Mouse (Mus musculus): Measurements from ENCODE around the gene Pdhx.

The Pdhx gene

GRCm38 (mm10) chr2:102987708-102988010 lies 85.7 kb downstream of the Pdhx start:
- no peak for DNase-seq

- DNase-seq: peak in 1 of 2 experiments; percentile 12
These were observed 86.2 kb downstream of the Pdhx start for GRCm38 (mm10) chr2:102986964-102987707.

- no peak for DNase-seq
These were observed 86.9 kb downstream of the Pdhx start for GRCm38 (mm10) chr2:102986424-102986823.

GRCm38 (mm10) chr2:102982822-102983221 lies 90.5 kb downstream of the Pdhx start:
- no peak for DNase-seq

GRCm38 (mm10) chr2:102981446-102982314 lies 91.6 kb downstream of the Pdhx start:
- no peak for DNase-seq

- DNase-seq: no peak
These were observed 92.4 kb downstream of the Pdhx start for GRCm38 (mm10) chr2:102980870-102981269.

- DNase-seq: no peak
These were observed 93.8 kb downstream of the Pdhx start for GRCm38 (mm10) chr2:102979519-102979918.

GRCm38 (mm10) chr2:102979112-102979511 lies 94.2 kb downstream of the Pdhx start:
- DNase-seq: no peak

- DNase-seq: no peak
These were observed 97.9 kb downstream of the Pdhx start for GRCm38 (mm10) chr2:102975358-102975945.

GRCm38 (mm10) chr2:102973115-102973514 lies 100.2 kb downstream of the Pdhx start:
- no peak for DNase-seq

GRCm38 (mm10) chr2:102972575-102972974 lies 100.7 kb downstream of the Pdhx start:
- no peak for DNase-seq

- DNase-seq: no peak
These were observed 101.4 kb downstream of the Pdhx start for GRCm38 (mm10) chr2:102971951-102972350.

Measured in cerebellum, postnatal 14 days (tissue).